Mouse (Mus musculus): Measurements from ENCODE around the gene Prkar2b. TPM values are rescaled to one million over a fixed set of nuclear protein-coding genes. Genes with fewer than 3 reads are reported as not detected.
A peak's percentile ranks its signal among the peaks of the same experiment; 100 is the strongest.

Prkar2b gene
- 39.8 and 41.3 TPM in 2 replicates for total RNA-seq (2017)

GRCm38 (mm10) chr12:32061090-32061930, at the start of gene Prkar2b:
Prkar2b (minus strand) TSS chr12:32061296.
- ATAC-seq (ENCODE audit: extremely low read depth, insufficient number of reproducible peaks, low FRiP score, poor library complexity, severe bottlenecking), result peak; percentile 81

DNA sequence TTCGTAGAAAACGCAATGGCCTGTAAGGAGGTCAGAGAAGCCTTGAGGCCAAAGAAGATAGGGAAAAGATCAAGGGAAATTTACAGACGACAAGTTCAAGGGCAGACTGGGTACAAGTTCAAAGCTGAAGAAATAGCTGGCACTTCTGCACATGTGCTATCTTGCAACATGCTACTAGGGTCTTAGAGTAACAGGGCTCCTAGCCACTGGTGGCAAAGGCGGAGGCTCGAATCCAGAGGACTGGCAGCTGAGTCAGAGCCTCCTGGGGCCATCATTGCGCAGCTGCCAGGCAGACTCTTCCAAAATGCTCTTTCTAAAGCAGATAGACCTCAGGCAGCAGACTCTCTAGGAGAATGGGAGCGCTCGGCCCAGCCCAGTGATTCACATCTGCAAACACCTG, 48.1 kb upstream of the Prkar2b start:
- no peak for ATAC-seq (ENCODE audit: extremely low read depth, insufficient number of reproducible peaks, low FRiP score, poor library complexity, severe bottlenecking)

DNA sequence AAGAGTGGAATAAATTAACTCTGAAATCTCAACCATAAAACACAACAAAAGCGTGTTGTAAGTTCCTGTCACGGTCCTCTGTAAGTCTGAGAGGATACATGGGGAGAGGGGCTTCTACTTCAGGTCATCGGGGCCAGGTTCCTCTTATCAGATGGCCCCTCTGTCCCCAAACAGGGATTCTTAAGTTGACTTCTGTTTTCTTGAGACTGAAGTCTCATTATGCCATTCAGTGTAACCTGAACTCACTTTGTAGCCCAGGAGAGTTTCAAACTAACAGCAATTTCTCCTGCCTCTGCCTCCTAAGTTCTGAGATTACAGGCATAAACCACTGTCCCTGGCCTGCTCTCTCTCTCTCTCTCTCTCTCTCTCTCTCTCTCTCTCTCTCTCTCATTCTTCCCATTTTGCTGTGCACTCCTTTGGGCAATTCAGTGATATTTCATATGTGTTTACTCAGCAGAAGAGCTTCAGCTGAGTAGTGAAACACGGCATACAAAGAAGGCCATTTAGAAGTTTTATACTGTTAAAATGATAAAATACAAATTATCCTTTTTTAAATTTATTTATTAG, 43.9 kb upstream of the Prkar2b start:
- ATAC-seq (ENCODE audit: extremely low read depth, insufficient number of reproducible peaks, low FRiP score, poor library complexity, severe bottlenecking), result no peak

DNA sequence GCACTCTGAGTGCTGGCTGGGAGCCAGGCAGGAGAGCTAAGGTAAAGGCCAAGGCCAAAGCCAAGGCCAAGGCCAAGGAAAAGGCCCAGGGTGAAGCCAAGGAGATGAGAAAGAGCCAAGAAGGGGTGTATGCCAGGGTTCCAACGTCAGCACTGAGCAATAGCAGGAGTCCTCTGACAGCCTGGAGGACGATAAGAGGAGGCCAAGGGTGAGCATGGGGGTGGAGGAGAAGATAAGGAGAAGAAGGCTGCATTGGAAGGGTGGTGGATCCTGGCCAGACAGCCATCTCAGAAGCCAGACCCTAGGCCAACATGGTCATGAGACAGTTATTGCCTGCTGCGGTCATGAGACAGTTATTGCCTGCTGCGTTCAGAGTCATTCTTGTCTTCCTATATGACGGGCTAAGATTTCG, 43.4 kb upstream of the Prkar2b start:
- no peak for ATAC-seq (ENCODE audit: extremely low read depth, insufficient number of reproducible peaks, low FRiP score, poor library complexity, severe bottlenecking)

DNA sequence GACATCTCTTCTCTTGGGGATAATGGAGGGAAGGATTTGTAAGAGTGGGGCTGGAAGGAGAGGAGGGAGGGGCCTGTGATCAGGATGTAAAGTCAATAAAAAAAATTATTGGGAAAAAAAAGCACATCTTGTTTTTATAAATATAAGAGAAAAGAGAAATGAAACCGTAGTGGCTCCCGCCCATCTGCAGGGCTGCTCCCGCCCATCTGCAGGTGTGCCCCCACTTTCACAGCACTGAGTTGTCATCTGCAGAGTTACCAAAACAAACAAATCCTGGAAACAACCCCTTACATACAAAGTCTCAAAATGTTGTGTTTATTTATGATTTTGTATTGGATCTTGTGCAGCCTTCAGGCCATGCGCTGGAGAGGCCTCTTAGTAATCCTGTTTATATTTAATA, 40.2 kb upstream of the Prkar2b start:
- peak; percentile 80; the same call in 1 of the 2 replicates for ATAC-seq (ENCODE audit: extremely low read depth, insufficient number of reproducible peaks, low FRiP score, poor library complexity, severe bottlenecking)

GRCm38 (mm10) chr12:32099686-32100206, 38.6 kb upstream of the Prkar2b start:
- no peak for ATAC-seq (ENCODE audit: extremely low read depth, insufficient number of reproducible peaks, low FRiP score, poor library complexity, severe bottlenecking)

GRCm38 (mm10) chr12:32098596-32098995, 37.5 kb upstream of the Prkar2b start:
- ATAC-seq (ENCODE audit: extremely low read depth, insufficient number of reproducible peaks, low FRiP score, poor library complexity, severe bottlenecking), result no peak

- no peak for ATAC-seq (ENCODE audit: extremely low read depth, insufficient number of reproducible peaks, low FRiP score, poor library complexity, severe bottlenecking)
These were observed 36.0 kb upstream of the Prkar2b start for GRCm38 (mm10) chr12:32097107-32097506.

DNA sequence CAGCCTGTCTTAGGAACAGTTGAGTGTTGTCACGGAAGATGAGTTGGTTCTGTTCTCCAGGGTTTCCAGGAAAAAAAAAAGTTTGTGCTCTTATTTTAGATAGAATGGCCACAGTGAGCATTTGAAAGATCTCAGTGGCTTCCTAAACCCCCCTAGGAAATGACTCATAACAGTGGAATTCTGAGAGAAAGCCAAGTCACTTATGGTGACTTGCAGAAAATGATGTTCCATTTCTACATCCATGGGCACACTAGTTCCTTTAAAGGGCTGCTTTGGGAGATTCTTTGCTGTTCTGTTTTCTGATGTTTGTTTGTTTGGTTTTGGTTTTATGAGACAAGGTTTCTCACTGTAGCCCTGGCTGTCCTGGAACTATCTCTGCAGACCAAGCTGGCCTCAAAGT, 34.1 kb upstream of the Prkar2b start:
- no peak for ATAC-seq (ENCODE audit: extremely low read depth, insufficient number of reproducible peaks, low FRiP score, poor library complexity, severe bottlenecking)

GRCm38 (mm10) chr12:32092452-32092851, 31.4 kb upstream of the Prkar2b start:
- ATAC-seq (ENCODE audit: extremely low read depth, insufficient number of reproducible peaks, low FRiP score, poor library complexity, severe bottlenecking), result no peak

DNA sequence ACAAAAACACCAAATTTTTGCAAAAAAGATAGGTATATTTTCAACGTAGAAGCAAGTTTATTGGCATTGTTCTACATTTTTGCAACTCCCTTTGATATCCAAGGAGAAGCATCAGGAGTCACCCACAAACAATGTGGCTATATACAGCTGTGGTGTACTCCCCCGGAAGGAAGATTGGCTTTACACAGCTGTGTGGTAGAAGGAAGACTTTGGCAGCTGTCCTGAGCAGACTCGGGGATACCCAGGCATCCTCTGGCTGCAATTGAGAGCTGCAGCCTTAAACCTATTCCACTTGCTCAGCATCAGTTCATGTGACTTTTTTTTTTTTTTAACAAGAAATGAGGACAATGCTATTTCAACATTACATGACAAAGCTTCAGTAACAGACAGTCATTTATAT, 27.5 kb upstream of the Prkar2b start:
- ATAC-seq (ENCODE audit: extremely low read depth, insufficient number of reproducible peaks, low FRiP score, poor library complexity, severe bottlenecking), result no peak

DNA sequence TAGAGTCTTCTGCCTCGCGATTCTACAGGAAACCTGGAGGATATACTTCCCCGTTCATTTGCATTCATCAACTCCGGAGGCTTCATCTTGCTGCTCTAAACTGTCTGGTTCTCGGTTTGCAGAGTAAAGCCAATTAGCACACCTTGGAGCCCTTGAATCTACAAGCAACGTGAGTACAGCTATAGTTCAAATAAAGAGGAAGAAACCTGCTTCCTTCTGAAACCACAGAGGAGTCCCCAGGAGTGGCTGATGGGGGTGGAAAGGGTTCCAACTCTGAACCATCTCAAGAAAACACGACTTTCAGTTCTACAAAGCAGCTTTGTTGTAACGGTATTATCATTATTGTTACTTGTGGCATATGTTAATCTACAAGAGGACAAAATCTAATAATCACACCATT, 26.2 kb upstream of the Prkar2b start:
- ATAC-seq (ENCODE audit: extremely low read depth, insufficient number of reproducible peaks, low FRiP score, poor library complexity, severe bottlenecking), result peak; percentile 51; the same call in 1 of the 2 replicates

- ATAC-seq (ENCODE audit: extremely low read depth, insufficient number of reproducible peaks, low FRiP score, poor library complexity, severe bottlenecking), result no peak
These were observed 25.8 kb upstream of the Prkar2b start for GRCm38 (mm10) chr12:32086874-32087273.

DNA sequence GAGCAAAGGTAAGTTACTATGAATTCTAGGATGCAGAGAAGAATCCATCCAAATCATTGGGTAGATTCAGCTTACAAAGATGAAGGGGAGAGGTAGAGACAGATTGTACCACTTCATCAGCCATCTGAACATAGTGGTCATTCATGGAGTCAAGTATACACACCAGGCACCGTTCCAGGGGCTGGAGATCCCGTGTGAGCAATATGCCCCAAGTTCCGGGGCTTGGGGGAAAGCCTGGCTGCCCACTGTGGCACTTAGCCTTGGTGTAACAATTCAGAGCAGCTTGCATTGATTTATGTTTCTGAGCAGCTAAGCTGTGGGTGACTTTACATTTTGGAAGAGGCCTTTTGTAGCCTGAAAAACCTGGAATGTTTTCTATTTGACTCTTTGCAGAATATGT, 24.8 kb upstream of the Prkar2b start:
- ATAC-seq (ENCODE audit: extremely low read depth, insufficient number of reproducible peaks, low FRiP score, poor library complexity, severe bottlenecking), result no peak

GRCm38 (mm10) chr12:32085189-32085588, 24.1 kb upstream of the Prkar2b start:
- no peak for ATAC-seq (ENCODE audit: extremely low read depth, insufficient number of reproducible peaks, low FRiP score, poor library complexity, severe bottlenecking)

GRCm38 (mm10) chr12:32084601-32085000, 23.5 kb upstream of the Prkar2b start:
- ATAC-seq (ENCODE audit: extremely low read depth, insufficient number of reproducible peaks, low FRiP score, poor library complexity, severe bottlenecking), result no peak

DNA sequence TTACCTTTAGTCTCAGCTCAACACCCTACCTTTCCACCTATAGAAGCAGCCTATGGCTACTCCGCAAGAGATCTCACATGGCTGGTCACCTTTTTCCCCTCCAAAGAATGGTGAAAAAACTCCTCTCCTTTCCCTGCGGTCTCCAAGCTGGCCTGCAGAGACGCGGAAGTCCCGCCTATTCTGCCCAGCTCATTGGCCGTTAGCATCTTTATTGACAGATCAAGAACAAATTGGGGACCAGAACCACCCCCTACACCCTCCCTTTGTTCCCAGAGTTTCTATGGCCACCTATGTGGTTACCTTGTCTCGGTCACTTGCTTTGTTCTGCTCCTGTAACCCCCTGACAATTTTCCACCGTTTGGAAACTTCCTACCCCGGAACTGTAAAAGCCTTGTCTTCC, 19.6 kb upstream of the Prkar2b start:
- no peak for ATAC-seq (ENCODE audit: extremely low read depth, insufficient number of reproducible peaks, low FRiP score, poor library complexity, severe bottlenecking)

DNA sequence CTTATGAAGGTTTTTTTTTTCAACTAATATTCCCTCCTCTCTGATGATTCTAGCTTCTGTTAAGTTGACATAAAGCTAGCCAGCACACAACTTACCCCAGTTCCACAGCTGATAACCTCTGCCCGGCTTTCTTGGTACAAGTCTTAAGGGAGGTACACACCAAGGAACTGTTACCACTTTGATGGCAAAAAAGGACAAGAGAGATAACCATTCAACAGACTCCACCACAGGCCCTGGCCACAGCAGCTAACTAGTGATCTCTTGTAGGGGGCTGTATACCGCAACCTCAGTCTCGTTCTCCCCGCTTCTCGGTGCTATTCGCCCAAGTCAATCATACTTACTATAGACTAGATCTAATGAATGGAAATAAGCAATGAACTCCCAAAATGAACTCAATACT, 16.3 kb upstream of the Prkar2b start:
- no peak for ATAC-seq (ENCODE audit: extremely low read depth, insufficient number of reproducible peaks, low FRiP score, poor library complexity, severe bottlenecking)

GRCm38 (mm10) chr12:32075831-32076715, 15.0 kb upstream of the Prkar2b start:
- no peak for ATAC-seq (ENCODE audit: extremely low read depth, insufficient number of reproducible peaks, low FRiP score, poor library complexity, severe bottlenecking)
